Mouse (Mus musculus) forebrain, embryonic 16.5 days (tissue): Measurements from ENCODE around the gene Col6a1. TPM values are rescaled to one million over a fixed set of nuclear protein-coding genes. Genes with fewer than 3 reads are reported as not detected.

Source experiments
- ATAC-seq: fragments of 200-750 bp; cut with Nextera tagmentation; 2 replicates; pipeline ENCODE4 v1.8.0; 2017; ENCODE audit warnings: mild to moderate bottlenecking, moderate library complexity
- H3K27ac ChIP-seq: fragments of 300-500 bp; sonication (generic); 2 replicates; pipeline ENCODE4 v1.5.1; 2014; ENCODE audit warnings: low read length, control low read depth
- H3K27me3 ChIP-seq: fragments of 300-500 bp; sonication (generic); replicated peaks from 2 replicates; pipeline ENCODE4 v1.6.1; 2014; ENCODE audit warnings: low read length; ENCODE audit not compliant: control insufficient read depth, insufficient read depth
- H3K36me3 ChIP-seq: fragments of 300-500 bp; sonication (generic); 2 replicates; pipeline ENCODE4 v1.6.1; 2014; ENCODE audit not compliant: control insufficient read depth, insufficient read depth
- H3K4me1 ChIP-seq: fragments of 300-500 bp; sonication (generic); replicated peaks from 2 replicates; pipeline ENCODE4 v1.6.1; 2014; ENCODE audit warnings: low read length; ENCODE audit not compliant: control insufficient read depth, insufficient read depth
- H3K4me2 ChIP-seq: fragments of 300-500 bp; sonication (generic); 2 replicates; pipeline ENCODE4 v1.6.1; 2014; ENCODE audit warnings: mild to moderate bottlenecking, low read length, control low read depth
- H3K4me3 ChIP-seq: fragments of 300-500 bp; sonication (generic); replicated peaks from 2 replicates; pipeline ENCODE4 v1.5.1; 2014; ENCODE audit warnings: mild to moderate bottlenecking, low read length, control low read depth
- H3K9ac ChIP-seq: fragments of 300-500 bp; sonication (generic); replicated peaks from 2 replicates; pipeline ENCODE4 v1.6.1; 2014; ENCODE audit warnings: low read depth, low read length, control low read depth
- H3K9me3 ChIP-seq: fragments of 300-500 bp; sonication (generic); 2 replicates; pipeline ENCODE4 v1.6.1; 2016; ENCODE audit warnings: low read length; ENCODE audit not compliant: control insufficient read depth
- WGBS: fragments of 180-500 bp; shearing (Covaris S2); extraction: QIAGEN DNeasy Blood & Tissue Kit; methylation state at CpG from one replicate; pipeline ENCODE4 v1.1.7; 2014; 5-methylcytosine and 5-hydroxymethylcytosine counted together
- polyA plus RNA-seq: library from polyadenylated mRNA; unstranded; fragments of >200 nt; fragmentation: Nextera tagmentation; extraction: Ambion mirVana; gene quantifications from 2 replicates; pipeline ENCODE4 v1.2.1, GENCODE M21; 2015

Gene Col6a1
- polyA plus RNA-seq, 1 experiment from 2014 or later: 10.3 TPM

- 77% methylated on average over 7 of the region's 7 CpGs for WGBS
- ATAC-seq: no peak
- Histone ChIP-seq H3K4me1 (no peaks in the 10 kb centered on the region), H3K9me3 (no peaks in the 10 kb centered on the region), H3K27me3 (no peaks in the 10 kb centered on the region), H3K36me3 (no peaks in the 10 kb centered on the region), H3K9ac (no peak overlapping the region), H3K4me3 (no peak overlapping the region), H3K27ac (no peak overlapping the region), H3K4me2 (no peak overlapping the region)
Observed at GRCm38 (mm10) chr10:76714303-76714702, 11.7 kb downstream of the Col6a1 start.

GRCm38 (mm10) chr10:76712500-76712899 lies 13.5 kb downstream of the Col6a1 start:
- 89% methylated on average over 3 of the region's 3 CpGs for WGBS
- Histone ChIP-seq H3K9ac (no peak overlapping the region), H3K27me3 (no peaks in the 10 kb centered on the region), H3K27ac (no peak overlapping the region), H3K4me3 (no peak overlapping the region), H3K9me3 (no peaks in the 10 kb centered on the region), H3K4me2 (no peak overlapping the region), H3K4me1 (no peaks in the 10 kb centered on the region), H3K36me3 (no peaks in the 10 kb centered on the region)
- ATAC-seq: no peak

- WGBS: 93% methylated on average over 16 of the region's 16 CpGs
- Histone ChIP-seq H3K4me3 (no peak overlapping the region), H3K4me2 (no peak overlapping the region), H3K27me3 (no peaks in the 10 kb centered on the region), H3K9me3 (no peaks in the 10 kb centered on the region), H3K36me3 (no peaks in the 10 kb centered on the region), H3K27ac (no peak overlapping the region), H3K9ac (no peak overlapping the region), H3K4me1 (no peaks in the 10 kb centered on the region)
- no peak for ATAC-seq
Observed at GRCm38 (mm10) chr10:76711331-76711730, 14.6 kb downstream of the Col6a1 start.

GRCm38 (mm10) chr10:76708465-76708864 lies 17.5 kb downstream of the Col6a1 start:
- no peak for ATAC-seq

GRCm38 (mm10) chr10:76707584-76707983 lies 18.4 kb downstream of the Col6a1 start:
- no peaks in the 10 kb centered on the region for H3K36me3 ChIP-seq
- no peak overlapping the region for H3K9ac ChIP-seq
- H3K4me1 ChIP-seq: no peaks in the 10 kb centered on the region
- no peaks in the 10 kb centered on the region for H3K9me3 ChIP-seq
- WGBS: 93% methylated on average over 1 of the region's 1 CpGs
- no peak for ATAC-seq
- H3K27me3 ChIP-seq: no peaks in the 10 kb centered on the region
- no peak overlapping the region for H3K4me2 ChIP-seq
- H3K27ac ChIP-seq: no peak overlapping the region
- no peak overlapping the region for H3K4me3 ChIP-seq

More at GRCm38 (mm10) chr10:76708465-76708864, 17.5 kb downstream of the Col6a1 start:
- Histone ChIP-seq H3K36me3 (no peaks in the 10 kb centered on the region), H3K4me3 (no peak overlapping the region), H3K27ac (no peak overlapping the region), H3K4me2 (no peak overlapping the region), H3K9ac (no peak overlapping the region), H3K27me3 (no peaks in the 10 kb centered on the region), H3K4me1 (no peaks in the 10 kb centered on the region), H3K9me3 (no peaks in the 10 kb centered on the region)
- WGBS: 81% methylated on average over 3 of the region's 3 CpGs

- H3K9me3 ChIP-seq: no peaks in the 10 kb centered on the region
- no peaks in the 10 kb centered on the region for H3K4me1 ChIP-seq
- no peak overlapping the region for H3K4me2 ChIP-seq
- H3K4me3 ChIP-seq: no peak overlapping the region
- WGBS: 74% methylated on average over 2 of the region's 2 CpGs
- no peaks in the 10 kb centered on the region for H3K27me3 ChIP-seq
- H3K36me3 ChIP-seq: no peaks in the 10 kb centered on the region
- H3K9ac ChIP-seq: no peak overlapping the region
- ATAC-seq: no peak
- H3K27ac ChIP-seq: no peak overlapping the region
Observed at GRCm38 (mm10) chr10:76707001-76707400, 19.0 kb downstream of the Col6a1 start.

GRCm38 (mm10) chr10:76704358-76704757 lies 21.6 kb downstream of the Col6a1 start:
- no peak for ATAC-seq
- Histone ChIP-seq H3K9ac (no peak overlapping the region), H3K36me3 (no peaks in the 10 kb centered on the region), H3K4me3 (no peak overlapping the region), H3K9me3 (no peaks in the 10 kb centered on the region), H3K4me2 (no peak overlapping the region), H3K27me3 (no peaks in the 10 kb centered on the region), H3K4me1 (no peaks in the 10 kb centered on the region), H3K27ac (no peak overlapping the region)
- WGBS: 78% methylated on average over 3 of the region's 3 CpGs

GRCm38 (mm10) chr10:76701446-76701845 lies 24.5 kb downstream of the Col6a1 start:
- H3K9ac ChIP-seq: no peak overlapping the region
- WGBS: 76% methylated on average over 2 of the region's 2 CpGs
- H3K4me1 ChIP-seq: no peaks in the 10 kb centered on the region
- H3K27me3 ChIP-seq: no peaks in the 10 kb centered on the region
- no peak for ATAC-seq
- H3K4me3 ChIP-seq: no peak overlapping the region
- no peak overlapping the region for H3K27ac ChIP-seq
- H3K9me3 ChIP-seq: no peaks in the 10 kb centered on the region
- H3K36me3 ChIP-seq: no peaks in the 10 kb centered on the region
- H3K4me2 ChIP-seq: no peak overlapping the region

- Histone ChIP-seq H3K4me2 (no peak overlapping the region), H3K27ac (no peak overlapping the region), H3K27me3 (no peaks in the 10 kb centered on the region), H3K36me3 (no peaks in the 10 kb centered on the region), H3K4me1 (no peaks in the 10 kb centered on the region), H3K9ac (no peak overlapping the region), H3K4me3 (no peak overlapping the region), H3K9me3 (no peaks in the 10 kb centered on the region)
- WGBS: 88% methylated on average over 7 of the region's 7 CpGs
- no peak for ATAC-seq
Observed at GRCm38 (mm10) chr10:76699816-76700215, 26.2 kb downstream of the Col6a1 start.

GRCm38 (mm10) chr10:76695283-76695885 lies 30.6 kb downstream of the Col6a1 start:
- WGBS: 81% methylated on average over 10 of the region's 10 CpGs
- H3K4me3 ChIP-seq: no peak overlapping the region
- H3K4me2 ChIP-seq: no peak overlapping the region
- H3K36me3 ChIP-seq: no peaks in the 10 kb centered on the region
- H3K27ac ChIP-seq: no peak overlapping the region
- H3K9me3 ChIP-seq: no peaks in the 10 kb centered on the region
- H3K9ac ChIP-seq: no peak overlapping the region
- H3K27me3 ChIP-seq: no peaks in the 10 kb centered on the region
- no peak for ATAC-seq
- H3K4me1 ChIP-seq: no peaks in the 10 kb centered on the region
